Mouse (Mus musculus): Measurements from ENCODE around the gene Elovl3. TPM values are rescaled to one million over a fixed set of nuclear protein-coding genes. Genes with fewer than 3 reads are reported as not detected.

Elovl3 gene
- polyA plus RNA-seq, 1 experiment: not detected

- H3K27me3 ChIP-seq (ENCODE audit: control insufficient read depth, insufficient read depth, low read length, poor library complexity, severe bottlenecking): no peaks in the 10 kb centered on the region; the same call in 1 of the 2 replicates
- TF ChIP-seq POLR2A (IDR thresholded peaks at IDR 0.05; ENCODE audit: insufficient read depth, low read length) (no peak), EP300 (IDR thresholded peaks at IDR 0.05; ENCODE audit: insufficient read depth, low read depth, low read length) (0 out of 2 replicates have a peak, but pooled peaks have one; percentile 27), CTCF (IDR thresholded peaks at IDR 0.05; ENCODE audit: low read depth, low read length) (peak; percentile 96)
- H3K4me1 ChIP-seq (ENCODE audit: control insufficient read depth, insufficient read depth, low read length): no peaks in the 10 kb centered on the region
- H3K36me3 ChIP-seq (ENCODE audit: control insufficient read depth, insufficient read depth, low read length, poor library complexity, severe bottlenecking): no peaks in the 10 kb centered on the region
- peak overlapping the region; percentile 47 for H3K9ac ChIP-seq (ENCODE audit: low read depth, poor library complexity, severe bottlenecking)
- H3K27ac ChIP-seq (ENCODE audit: insufficient read depth, low read length): no peak overlapping the region
- H3K9me3 ChIP-seq (replicated peaks; ENCODE audit: control insufficient read depth, insufficient read depth, low read length, poor library complexity, severe bottlenecking): no peaks in the 10 kb centered on the region
- peak overlapping the region; percentile 56 for H3K4me3 ChIP-seq (ENCODE audit: low read depth, low read length)
Observed at GRCm38 (mm10) chr19:46136639-46137580, 5.2 kb downstream of the Elovl3 start.

GRCm38 (mm10) chr19:46140324-46140723 lies 8.6 kb downstream of the Elovl3 start:
- Histone ChIP-seq H3K4me1 (ENCODE audit: control insufficient read depth, insufficient read depth, low read length) (no peaks in the 10 kb centered on the region), H3K4me3 (ENCODE audit: low read depth, low read length) (no peak overlapping the region), H3K27ac (ENCODE audit: insufficient read depth, low read length) (no peak overlapping the region), H3K27me3 (ENCODE audit: control insufficient read depth, insufficient read depth, low read length, poor library complexity, severe bottlenecking) (no peaks in the 10 kb centered on the region; the same call in 1 of the 2 replicates), H3K9ac (ENCODE audit: low read depth, poor library complexity, severe bottlenecking) (no peak overlapping the region), H3K9me3 (replicated peaks; ENCODE audit: control insufficient read depth, insufficient read depth, low read length, poor library complexity, severe bottlenecking) (no peaks in the 10 kb centered on the region), H3K36me3 (ENCODE audit: control insufficient read depth, insufficient read depth, low read length, poor library complexity, severe bottlenecking) (no peaks in the 10 kb centered on the region)
- TF ChIP-seq POLR2A (IDR thresholded peaks at IDR 0.05; ENCODE audit: insufficient read depth, low read length) (no peak), EP300 (IDR thresholded peaks at IDR 0.05; ENCODE audit: insufficient read depth, low read depth, low read length) (no peak), CTCF (IDR thresholded peaks at IDR 0.05; ENCODE audit: low read depth, low read length) (no peak)

- no peaks in the 10 kb centered on the region for H3K4me1 ChIP-seq (ENCODE audit: control insufficient read depth, insufficient read depth, low read length)
- TF ChIP-seq CTCF (IDR thresholded peaks at IDR 0.05; ENCODE audit: low read depth, low read length): no peak
- TF ChIP-seq EP300 (IDR thresholded peaks at IDR 0.05; ENCODE audit: insufficient read depth, low read depth, low read length): no peak
- TF ChIP-seq POLR2A (IDR thresholded peaks at IDR 0.05; ENCODE audit: insufficient read depth, low read length): no peak
- no peaks in the 10 kb centered on the region; the same call in 1 of the 2 replicates for H3K27me3 ChIP-seq (ENCODE audit: control insufficient read depth, insufficient read depth, low read length, poor library complexity, severe bottlenecking)
- H3K36me3 ChIP-seq (ENCODE audit: control insufficient read depth, insufficient read depth, low read length, poor library complexity, severe bottlenecking): no peaks in the 10 kb centered on the region
- H3K27ac ChIP-seq (ENCODE audit: insufficient read depth, low read length): no peak overlapping the region
- H3K9me3 ChIP-seq (replicated peaks; ENCODE audit: control insufficient read depth, insufficient read depth, low read length, poor library complexity, severe bottlenecking): no peaks in the 10 kb centered on the region
- H3K9ac ChIP-seq (ENCODE audit: low read depth, poor library complexity, severe bottlenecking): no peak overlapping the region
- no peak overlapping the region for H3K4me3 ChIP-seq (ENCODE audit: low read depth, low read length)
Observed at GRCm38 (mm10) chr19:46141091-46141490, 9.4 kb downstream of the Elovl3 start.

- Histone ChIP-seq H3K9me3 (replicated peaks; ENCODE audit: control insufficient read depth, insufficient read depth, low read length, poor library complexity, severe bottlenecking) (no peaks in the 10 kb centered on the region), H3K9ac (ENCODE audit: low read depth, poor library complexity, severe bottlenecking) (peak within 1 kb of the TSS; percentile 43), H3K4me1 (ENCODE audit: control insufficient read depth, insufficient read depth, low read length) (no peaks in the 10 kb centered on the region), H3K27me3 (ENCODE audit: control insufficient read depth, insufficient read depth, low read length, poor library complexity, severe bottlenecking) (peaks cover 12% of the 10 kb centered on the region), H3K4me3 (ENCODE audit: low read depth, low read length) (peak within 1 kb of the TSS; percentile 69), H3K27ac (ENCODE audit: insufficient read depth, low read length) (no peak within 1 kb of the TSS), H3K36me3 (ENCODE audit: control insufficient read depth, insufficient read depth, low read length, poor library complexity, severe bottlenecking) (no peaks in the 10 kb centered on the region)
- no peak for TF ChIP-seq EP300 (IDR thresholded peaks at IDR 0.05; ENCODE audit: insufficient read depth, low read depth, low read length)
Observed at GRCm38 (mm10) chr19:46147511-46148371, 16.0 kb downstream of the Elovl3 start, which contains the start of gene Pitx3. Gene Pitx3, minus strand, starts transcription at chr19:46148326.

- H3K9ac ChIP-seq (ENCODE audit: low read depth, poor library complexity, severe bottlenecking): peak overlapping the region; percentile 43
- H3K4me3 ChIP-seq (ENCODE audit: low read depth, low read length): peak overlapping the region; percentile 69
- H3K4me1 ChIP-seq (ENCODE audit: control insufficient read depth, insufficient read depth, low read length): no peaks in the 10 kb centered on the region
- H3K9me3 ChIP-seq (replicated peaks; ENCODE audit: control insufficient read depth, insufficient read depth, low read length, poor library complexity, severe bottlenecking): no peaks in the 10 kb centered on the region
- H3K27ac ChIP-seq (ENCODE audit: insufficient read depth, low read length): no peak overlapping the region
- H3K27me3 ChIP-seq (ENCODE audit: control insufficient read depth, insufficient read depth, low read length, poor library complexity, severe bottlenecking): peaks cover 12% of the 10 kb centered on the region
- TF ChIP-seq POLR2A (IDR thresholded peaks at IDR 0.05; ENCODE audit: insufficient read depth, low read length) (no peak), EP300 (IDR thresholded peaks at IDR 0.05; ENCODE audit: insufficient read depth, low read depth, low read length) (no peak), CTCF (IDR thresholded peaks at IDR 0.05; ENCODE audit: low read depth, low read length) (no peak)
- H3K36me3 ChIP-seq (ENCODE audit: control insufficient read depth, insufficient read depth, low read length, poor library complexity, severe bottlenecking): no peaks in the 10 kb centered on the region
Observed at GRCm38 (mm10) chr19:46148372-46148760, 16.7 kb downstream of the Elovl3 start.
